Mouse (Mus musculus): ENCODE data around the gene Ank.
"Not testable (repeated sequence)": the region's sequence is repeated elsewhere in the genome, so short reads cannot be mapped to it uniquely, and the experiment has no call there.

Ank gene

GRCm38 (mm10) chr15:27466131-27467080 is at the start of gene Ank:
Ank (plus strand) TSS chr15:27466677.
- peak; percentile 75 to 78 for DNase-seq (ENCODE audit: low spot score in 2 of 2)

GRCm38 (mm10) chr15:27418566-27419331 is 47.7 kb upstream of the Ank start:
- no peak for DNase-seq (ENCODE audit: low spot score in 2 of 2)

GRCm38 (mm10) chr15:27421531-27421930 is 44.9 kb upstream of the Ank start:
- DNase-seq (ENCODE audit: low spot score in 2 of 2), result no peak

- no peak for DNase-seq (ENCODE audit: low spot score in 2 of 2)
Measured at GRCm38 (mm10) chr15:27427581-27427980, 38.9 kb upstream of the Ank start.

- DNase-seq (ENCODE audit: low spot score in 2 of 2), result no peak
Measured at GRCm38 (mm10) chr15:27430241-27430640, 36.2 kb upstream of the Ank start.

GRCm38 (mm10) chr15:27432851-27433615 is 33.4 kb upstream of the Ank start:
- DNase-seq (ENCODE audit: low spot score in 2 of 2), result no peak

GRCm38 (mm10) chr15:27435409-27435808 is 31.1 kb upstream of the Ank start:
- DNase-seq (ENCODE audit: low spot score in 2 of 2), result no peak

- DNase-seq (ENCODE audit: low spot score in 2 of 2), result no peak
Measured at GRCm38 (mm10) chr15:27436194-27436593, 30.3 kb upstream of the Ank start.

- DNase-seq (ENCODE audit: low spot score in 2 of 2), result no peak
Measured at GRCm38 (mm10) chr15:27441053-27441452, 25.4 kb upstream of the Ank start.

- no peak for DNase-seq (ENCODE audit: low spot score in 2 of 2)
Measured at GRCm38 (mm10) chr15:27441529-27441928, 24.9 kb upstream of the Ank start.

- DNase-seq (ENCODE audit: low spot score in 2 of 2), result no peak
Measured at GRCm38 (mm10) chr15:27441951-27442350, 24.5 kb upstream of the Ank start.

- DNase-seq (ENCODE audit: low spot score in 2 of 2), result no peak
Measured at GRCm38 (mm10) chr15:27444772-27445347, 21.6 kb upstream of the Ank start.

GRCm38 (mm10) chr15:27450689-27451088 is 15.8 kb upstream of the Ank start:
- DNase-seq (ENCODE audit: low spot score in 2 of 2), result no peak

- no peak for DNase-seq (ENCODE audit: low spot score in 2 of 2)
Measured at GRCm38 (mm10) chr15:27451760-27452159, 14.7 kb upstream of the Ank start.

- DNase-seq (ENCODE audit: low spot score in 2 of 2), result no peak
Measured at GRCm38 (mm10) chr15:27452496-27452895, 14.0 kb upstream of the Ank start.

- DNase-seq (ENCODE audit: low spot score in 2 of 2), result no peak
Measured at GRCm38 (mm10) chr15:27457001-27457400, 9.5 kb upstream of the Ank start.

- DNase-seq (ENCODE audit: low spot score in 2 of 2), result not testable (repeated sequence)
Measured at GRCm38 (mm10) chr15:27459781-27460180, 6.7 kb upstream of the Ank start.

- no peak for DNase-seq (ENCODE audit: low spot score in 2 of 2)
Measured at GRCm38 (mm10) chr15:27461336-27462245, 4.9 kb upstream of the Ank start.

- DNase-seq (ENCODE audit: low spot score in 2 of 2), result no peak
Measured at GRCm38 (mm10) chr15:27463876-27464275, 2.6 kb upstream of the Ank start.

GRCm38 (mm10) chr15:27465391-27466005 is 979 bp upstream of the Ank start:
- DNase-seq (ENCODE audit: low spot score in 2 of 2), result peak in 1 of 2 experiments; percentile 30
